Mouse (Mus musculus) erythroid progenitor cell, adult 5-6 weeks (primary cell): ENCODE measurements around the gene Wnt8b. TPM values are rescaled to one million over a fixed set of nuclear protein-coding genes. Genes with fewer than 3 reads are reported as not detected.
A peak's percentile ranks its signal among the peaks of the same experiment; 100 is the strongest.

Source experiments
- ATAC-seq: replicated peaks from 2 replicates; pipeline ENCODE4 v1.8.0; 2016; ENCODE audit warnings: moderate number of reproducible peaks, mild to moderate bottlenecking, moderate TSS enrichment, inconsistent platforms; ENCODE audit not compliant: poor library complexity, low FRiP score, severe bottlenecking
- total RNA-seq, 2 experiments: library from RNA; stranded (forward) in 1 of 2; stranded (reverse) in 1 of 2; fragments of 150-400 nt in 1 of 2; fragments of 186-747, 209-891 nt in 1 of 2; gene quantifications; 2 replicates each; pipeline versions ENCODE4 v1.2.3 to v1.2.4; 2015 to 2017; ENCODE audit warnings: low replicate concordance in 2 of 2

The Wnt8b gene
- total RNA-seq, 2 experiments from 2014 or later: not detected

DNA sequence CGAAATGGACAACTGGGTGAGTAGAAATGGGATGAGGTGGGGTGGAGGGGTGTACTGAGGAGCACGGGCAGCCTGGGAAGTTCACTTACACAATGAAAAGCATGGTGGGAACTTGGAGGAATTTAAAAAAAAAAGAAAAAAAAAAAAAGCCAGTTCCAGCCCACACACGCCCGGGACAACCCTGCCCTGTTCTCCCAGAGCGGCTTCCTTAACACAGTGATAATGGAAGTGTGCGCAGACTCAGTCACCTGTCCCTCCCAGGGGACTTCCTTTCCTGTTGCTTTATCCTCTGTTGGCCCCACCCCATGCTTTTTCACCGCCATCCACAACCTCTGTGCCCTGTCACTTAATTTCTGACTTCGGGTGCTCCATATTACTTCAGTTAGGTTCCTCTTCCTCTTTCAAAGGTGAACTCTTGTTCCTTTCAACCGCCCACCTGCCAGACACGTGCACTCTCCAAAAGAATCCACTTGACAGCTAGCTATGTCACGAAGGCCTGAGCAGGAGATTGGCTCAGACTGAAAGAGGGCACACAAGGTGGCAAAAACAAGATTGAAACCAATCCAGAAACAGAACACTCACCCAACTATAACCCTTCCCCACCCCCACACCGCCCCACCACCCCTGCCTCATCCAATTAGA is 17.4 kb downstream of the Wnt8b start:
- ATAC-seq: no peak

DNA sequence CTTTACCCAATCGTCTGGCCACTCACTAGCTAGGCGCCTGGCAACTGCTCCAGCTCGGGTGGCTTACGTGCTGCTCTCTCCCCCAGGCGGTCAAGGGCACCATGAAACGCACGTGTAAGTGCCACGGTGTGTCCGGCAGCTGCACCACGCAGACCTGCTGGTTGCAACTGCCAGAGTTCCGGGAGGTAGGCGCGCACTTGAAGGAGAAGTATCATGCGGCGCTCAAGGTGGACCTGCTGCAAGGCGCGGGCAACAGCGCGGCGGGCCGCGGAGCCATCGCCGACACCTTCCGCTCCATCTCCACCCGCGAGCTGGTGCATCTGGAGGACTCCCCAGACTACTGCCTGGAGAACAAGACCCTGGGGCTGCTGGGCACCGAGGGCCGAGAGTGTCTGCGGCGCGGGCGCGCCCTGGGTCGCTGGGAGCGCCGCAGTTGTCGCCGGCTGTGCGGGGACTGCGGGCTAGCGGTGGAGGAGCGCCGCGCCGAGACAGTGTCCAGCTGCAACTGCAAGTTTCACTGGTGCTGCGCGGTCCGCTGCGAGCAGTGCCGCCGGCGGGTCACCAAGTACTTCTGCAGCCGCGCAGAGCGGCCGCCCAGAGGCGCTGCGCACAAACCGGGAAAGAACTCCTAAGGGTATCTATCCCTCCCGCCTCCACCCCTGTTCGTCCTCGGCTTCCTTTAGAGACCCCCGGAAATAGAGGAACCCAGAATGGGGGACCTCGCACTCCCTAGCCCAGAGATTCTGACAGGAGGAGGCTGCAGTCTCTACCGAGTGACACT is 18.4 kb downstream of the Wnt8b start:
- no peak for ATAC-seq

DNA sequence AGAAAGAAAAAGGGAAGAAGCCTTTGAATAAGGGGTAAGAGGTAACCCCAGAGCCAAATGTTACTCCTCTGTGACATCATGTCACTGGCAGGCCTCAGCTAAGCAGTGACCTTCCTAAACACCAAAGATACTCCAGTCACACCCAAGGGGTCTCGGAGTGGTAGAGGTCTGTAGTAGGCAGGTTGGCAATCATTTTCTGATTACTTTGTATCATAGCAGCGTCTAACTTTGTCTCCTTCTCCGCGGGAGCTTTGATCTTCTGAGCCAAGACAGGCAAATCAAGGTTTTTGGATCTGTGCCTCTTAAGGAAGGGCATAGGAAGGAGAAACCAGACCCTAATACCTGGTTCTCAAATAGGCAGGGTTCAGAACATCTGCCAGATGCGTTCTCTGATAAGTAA is 19.3 kb downstream of the Wnt8b start:
- no peak for ATAC-seq

DNA sequence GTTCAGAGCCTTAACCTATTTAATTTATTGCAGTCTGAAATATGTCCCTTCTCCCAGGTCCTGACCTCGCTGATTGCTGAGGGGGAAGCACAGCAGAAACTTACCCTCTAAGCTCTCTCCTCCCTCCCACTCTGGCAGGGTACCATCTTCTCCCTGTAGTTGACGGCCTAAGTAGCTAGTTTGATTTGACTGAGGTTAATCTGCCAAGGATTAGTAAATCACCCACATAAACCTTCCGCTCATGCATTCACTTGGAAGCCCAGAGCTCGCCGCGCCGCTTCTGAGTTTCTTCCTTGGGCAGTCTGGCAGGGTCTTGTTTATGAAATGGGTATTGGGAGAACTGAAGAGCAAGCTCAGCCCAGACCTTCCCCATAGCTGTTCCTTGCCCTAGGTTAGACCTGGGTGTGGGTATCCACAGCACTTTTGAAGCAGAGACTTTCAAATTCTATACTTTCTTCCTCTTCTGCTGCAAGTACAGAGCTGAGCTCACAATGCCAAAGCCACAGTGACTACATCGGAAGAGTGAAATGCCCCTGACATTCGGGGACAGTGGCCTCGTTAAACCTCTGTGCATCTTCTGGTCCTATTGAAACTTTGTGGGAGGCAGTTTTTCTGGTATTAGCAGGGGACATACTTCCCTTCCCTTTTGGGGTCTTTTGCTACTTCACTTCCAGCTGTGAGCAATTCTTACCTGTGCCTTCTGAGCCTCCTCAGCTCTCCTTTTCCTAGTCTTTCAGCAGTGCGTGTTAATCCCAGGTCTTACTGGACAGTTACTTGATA is 20.0 kb downstream of the Wnt8b start:
- ATAC-seq: no peak

DNA sequence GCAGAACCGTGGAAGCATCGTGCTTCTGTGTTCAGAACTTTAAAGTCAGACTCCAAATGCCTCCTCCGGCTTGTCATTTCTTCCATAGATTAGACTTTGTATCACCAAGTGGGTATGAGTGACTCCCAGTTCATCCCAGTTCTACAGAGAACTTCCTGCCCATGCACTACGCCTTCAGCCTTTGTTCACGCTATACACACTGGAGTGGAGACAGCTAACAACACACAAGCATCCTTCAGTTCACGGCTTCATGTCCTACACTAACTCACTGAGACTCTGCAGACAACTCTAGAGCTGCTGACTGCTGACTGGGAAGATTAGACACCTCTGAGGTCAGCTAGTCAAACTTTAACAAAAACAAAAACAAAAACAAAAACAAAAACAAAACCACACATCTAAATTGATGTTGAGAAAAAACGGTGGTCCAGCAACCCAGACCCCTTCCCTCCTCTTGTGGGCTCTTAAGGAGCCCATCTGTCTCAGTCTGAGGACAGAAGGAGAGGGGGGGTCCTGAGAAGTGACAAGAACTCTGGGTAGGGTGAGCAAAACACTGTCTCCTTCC is 20.7 kb downstream of the Wnt8b start:
- ATAC-seq: no peak

DNA sequence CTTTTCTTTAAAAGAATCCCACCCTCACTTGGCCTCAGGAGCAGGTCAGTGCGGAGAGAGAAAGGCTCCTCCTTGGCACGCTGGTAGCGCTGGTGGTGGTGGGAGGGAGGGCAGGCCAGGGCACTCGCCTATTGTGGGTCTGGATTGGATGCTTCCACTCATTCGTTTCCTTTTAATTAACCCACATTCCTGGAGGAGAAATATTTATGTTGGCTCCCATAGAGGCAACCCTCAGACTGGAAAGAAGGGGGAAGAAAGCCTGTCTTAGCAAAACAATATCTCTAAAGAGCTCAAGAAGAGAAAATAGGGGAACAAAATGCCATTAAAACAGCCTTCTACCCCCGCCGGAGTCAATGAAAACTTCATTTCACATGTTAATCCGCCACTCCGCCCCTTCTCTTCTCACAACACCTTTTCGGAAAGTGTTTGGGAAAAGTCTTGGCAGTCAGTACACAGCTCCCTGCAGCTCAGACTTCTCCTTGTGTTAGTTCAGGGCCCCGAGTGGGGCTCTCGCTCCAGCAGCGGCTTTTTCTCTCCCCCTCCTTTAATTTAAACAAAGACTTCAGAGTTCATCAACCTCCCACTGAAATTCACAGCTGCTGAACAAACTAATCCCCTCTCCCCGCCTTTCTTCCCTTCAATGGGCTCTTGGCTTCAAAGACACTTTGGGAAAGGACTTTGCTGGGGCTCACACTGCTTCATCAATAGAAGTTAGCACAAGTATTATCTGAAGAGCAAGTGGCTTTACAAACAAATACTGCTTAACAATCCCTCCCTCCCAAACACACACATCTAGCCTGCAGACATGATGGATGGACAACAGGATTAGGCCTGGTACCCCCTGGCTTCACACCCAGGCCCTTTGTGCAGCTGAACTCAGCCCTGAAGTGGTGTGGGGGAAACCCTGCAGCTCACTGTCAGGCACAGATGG is 21.5 kb downstream of the Wnt8b start:
- no peak for ATAC-seq

DNA sequence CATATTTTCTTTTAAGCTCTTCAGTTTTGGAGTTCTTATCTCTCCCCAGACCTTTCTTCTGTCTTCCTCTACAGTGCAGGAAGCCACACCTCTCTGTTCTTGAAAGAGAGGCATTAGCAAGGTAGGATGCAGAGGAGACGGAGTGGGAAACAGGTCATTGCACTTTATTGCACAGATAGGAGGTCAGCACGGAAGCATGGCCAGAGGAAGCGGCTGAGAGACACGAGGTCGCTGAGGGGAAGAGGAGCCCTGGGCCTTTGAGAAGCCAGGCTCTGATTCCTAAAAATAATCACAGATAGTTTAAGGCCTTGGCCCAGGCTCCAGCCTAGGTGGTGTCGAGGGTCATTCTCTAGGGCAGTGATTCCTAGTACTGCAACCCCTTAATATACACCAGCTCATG is 22.5 kb downstream of the Wnt8b start:
- ATAC-seq: no peak

DNA sequence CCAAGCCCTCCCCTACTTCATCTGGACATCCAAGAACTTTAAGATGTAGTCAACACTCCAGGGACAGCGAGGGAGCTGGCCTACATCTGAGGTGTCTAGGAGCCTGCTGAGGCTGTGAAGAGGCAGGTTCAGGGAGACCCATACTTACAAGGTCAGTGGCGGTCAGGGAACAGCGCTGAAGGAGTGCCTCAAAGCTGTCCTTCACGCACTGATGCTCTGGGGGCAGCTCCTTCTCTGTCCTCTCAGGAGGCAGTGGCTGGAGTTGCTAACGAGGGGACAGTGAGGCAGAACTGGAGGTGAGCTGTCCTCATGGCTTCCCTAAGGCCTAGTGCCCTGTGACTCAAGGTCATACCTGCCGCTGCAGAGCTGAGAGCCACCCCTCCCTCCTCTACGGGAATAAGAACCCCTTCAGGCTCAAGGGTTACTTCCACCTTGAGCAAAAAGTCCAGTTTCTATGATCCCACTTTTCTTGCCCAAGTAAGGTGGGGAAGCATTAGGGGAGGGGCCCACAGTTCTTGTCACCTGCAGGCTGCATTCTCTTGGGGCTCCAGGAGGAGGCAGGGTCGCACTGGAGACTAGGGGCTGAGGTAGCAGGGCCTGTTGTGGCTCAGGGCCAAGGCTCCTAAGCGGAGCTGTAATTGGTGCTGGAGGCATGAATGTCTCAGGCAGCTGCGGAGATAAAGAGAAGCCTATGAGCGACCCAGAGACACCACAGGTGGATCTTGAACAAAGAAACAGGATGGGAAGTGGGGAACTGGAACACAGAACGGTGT is 24.9 kb downstream of the Wnt8b start:
- no peak for ATAC-seq

DNA sequence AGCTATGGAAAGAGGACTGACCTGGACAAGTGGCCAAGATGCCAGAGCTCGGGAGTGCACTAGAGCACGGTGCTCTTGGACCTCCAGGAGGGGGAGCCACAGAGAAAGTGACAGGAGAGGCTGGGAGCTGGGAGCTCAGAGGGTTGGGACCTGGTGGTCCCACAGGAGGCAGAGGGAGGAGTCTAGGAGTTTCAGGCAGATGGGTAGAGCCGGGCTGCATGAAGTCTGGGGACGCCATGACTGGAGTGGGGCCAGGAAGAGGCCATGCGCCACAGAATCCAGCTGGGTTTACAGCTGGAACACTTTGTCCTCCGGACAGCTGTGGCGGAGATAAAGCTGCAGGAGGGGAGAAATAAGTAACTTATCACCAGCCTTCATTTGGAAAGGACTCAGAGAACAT is 25.9 kb downstream of the Wnt8b start:
- ATAC-seq: no peak

DNA sequence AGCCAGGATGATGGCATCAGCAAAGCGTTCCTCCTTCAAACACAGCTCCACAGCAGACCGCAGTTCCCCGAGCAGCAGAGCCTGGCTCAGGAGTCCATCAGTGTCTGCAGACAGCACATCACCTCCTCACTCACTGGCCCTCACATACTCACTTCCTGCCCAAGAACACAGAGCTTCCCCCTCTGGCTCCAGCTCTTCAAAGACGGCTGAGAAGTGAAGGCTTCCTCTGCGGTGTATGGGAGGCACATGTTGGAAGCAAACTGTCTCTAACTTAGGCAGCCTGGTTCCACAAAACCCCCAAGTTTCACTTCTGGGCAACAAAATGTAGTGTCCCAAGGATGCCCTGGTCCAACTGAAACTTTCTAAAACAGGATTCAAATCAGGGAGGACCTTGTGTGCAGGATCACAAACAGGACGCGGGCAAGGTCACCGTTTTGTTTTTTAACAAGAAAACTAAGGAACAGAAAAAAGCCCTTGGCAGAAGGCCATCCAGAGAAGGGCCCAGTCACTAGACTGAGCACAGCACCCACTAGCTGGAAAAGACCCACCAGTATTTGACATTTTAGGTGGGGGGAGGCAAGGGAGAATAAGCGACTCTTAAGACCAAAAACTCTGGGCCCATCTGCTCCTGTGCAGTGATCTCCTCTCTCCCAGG is 32.4 kb downstream of the Wnt8b start:
- ATAC-seq: no peak

DNA sequence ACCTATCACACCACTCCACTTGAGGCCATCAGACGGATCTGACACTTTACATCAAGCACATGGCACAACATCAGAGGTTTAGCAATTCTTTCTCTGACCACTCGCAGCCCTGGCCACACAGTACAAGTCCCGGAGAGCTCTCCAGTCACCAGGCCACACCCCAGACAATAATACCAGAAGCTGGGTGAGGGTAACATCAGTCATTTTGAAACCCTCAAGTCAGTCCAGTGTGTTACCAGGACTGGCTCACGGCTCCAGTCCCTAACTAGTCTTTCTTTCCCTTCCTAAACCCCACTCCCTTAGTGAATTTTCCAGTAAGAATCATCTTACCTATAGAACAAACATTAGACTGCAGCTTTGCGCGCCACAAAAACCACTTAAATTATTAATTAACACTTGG is 36.7 kb downstream of the Wnt8b start:
- no peak for ATAC-seq

DNA sequence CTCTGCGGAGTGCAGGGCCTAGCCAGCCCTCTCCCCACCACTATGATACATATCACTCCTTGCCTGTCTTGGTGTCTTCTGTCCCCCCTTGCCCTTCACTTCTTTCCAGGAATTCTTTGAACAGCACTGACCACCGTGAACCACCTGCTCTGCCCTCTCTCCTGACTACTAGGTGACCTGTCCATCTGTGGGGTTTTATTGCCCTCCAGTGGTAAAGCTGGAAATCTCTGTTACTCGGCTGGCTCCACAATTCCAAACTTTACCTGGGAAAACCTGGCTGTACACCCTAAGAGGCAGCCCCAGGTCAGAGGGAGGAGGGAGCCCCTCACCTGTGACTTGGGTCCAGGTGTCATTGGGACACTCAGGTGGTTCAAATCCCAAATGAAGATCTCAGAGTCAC is 42.1 kb downstream of the Wnt8b start:
- no peak for ATAC-seq

DNA sequence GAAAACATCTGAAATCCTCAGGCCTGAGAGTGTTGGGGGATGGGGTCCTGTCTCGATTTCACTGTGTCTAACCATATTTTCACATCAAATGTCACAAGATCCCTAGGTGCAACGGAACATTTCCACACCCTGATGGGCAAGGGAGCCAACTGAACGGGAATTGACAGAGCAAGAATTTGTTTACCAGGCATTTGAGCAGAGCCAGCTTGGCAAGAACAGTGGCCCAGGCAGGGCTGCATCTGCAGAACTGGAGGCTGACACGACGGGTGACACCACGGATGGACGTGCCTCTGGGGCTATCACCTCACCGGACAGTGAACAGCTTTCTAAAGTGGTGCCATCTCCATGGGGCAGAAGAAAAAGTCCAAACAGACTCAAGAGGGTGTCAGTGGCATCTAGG is 44.1 kb downstream of the Wnt8b start:
- ATAC-seq: no peak

DNA sequence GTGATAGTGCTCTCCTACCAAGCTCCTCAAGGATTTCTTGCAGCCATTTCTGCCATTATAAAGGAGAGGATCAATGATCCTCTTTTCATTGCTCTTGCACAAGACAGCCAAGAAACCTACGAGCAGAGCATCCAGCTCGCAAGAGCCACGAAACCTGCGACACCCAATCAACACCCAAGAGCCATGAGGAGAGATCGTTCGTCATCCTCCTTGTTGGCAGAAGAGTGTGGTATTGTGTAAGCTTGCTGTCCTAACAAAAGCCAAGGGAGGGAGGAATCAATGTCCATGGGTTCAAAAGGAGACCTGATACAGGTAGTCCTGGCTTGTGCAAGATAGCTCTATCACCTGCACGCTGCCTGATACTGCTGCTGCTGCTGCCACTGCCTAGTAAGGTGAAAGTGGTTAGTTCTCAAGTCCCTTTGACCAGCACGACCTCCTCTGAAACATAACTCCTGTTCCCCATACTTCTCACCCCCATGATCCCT is 49.5 kb downstream of the Wnt8b start:
- no peak for ATAC-seq

DNA sequence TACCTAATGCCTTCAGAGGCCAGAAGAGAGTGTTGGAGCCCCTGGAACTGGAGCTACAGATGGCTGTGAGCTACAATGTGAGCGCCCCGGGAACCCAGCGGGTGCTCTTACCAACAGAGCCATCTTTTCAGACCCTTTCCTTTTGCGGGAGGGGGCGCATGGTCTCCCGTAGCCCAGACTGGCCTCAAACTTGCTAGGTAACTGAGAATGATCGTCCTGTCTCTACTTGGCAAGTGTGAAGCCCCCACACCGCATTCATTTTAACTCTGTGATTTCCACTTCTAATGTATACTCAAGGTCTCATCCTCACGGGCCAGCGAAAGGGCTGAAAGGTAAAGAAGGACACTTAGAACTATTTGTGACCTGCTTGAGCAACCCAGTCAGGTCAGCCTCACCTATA is 51.1 kb downstream of the Wnt8b start:
- ATAC-seq: no peak

DNA sequence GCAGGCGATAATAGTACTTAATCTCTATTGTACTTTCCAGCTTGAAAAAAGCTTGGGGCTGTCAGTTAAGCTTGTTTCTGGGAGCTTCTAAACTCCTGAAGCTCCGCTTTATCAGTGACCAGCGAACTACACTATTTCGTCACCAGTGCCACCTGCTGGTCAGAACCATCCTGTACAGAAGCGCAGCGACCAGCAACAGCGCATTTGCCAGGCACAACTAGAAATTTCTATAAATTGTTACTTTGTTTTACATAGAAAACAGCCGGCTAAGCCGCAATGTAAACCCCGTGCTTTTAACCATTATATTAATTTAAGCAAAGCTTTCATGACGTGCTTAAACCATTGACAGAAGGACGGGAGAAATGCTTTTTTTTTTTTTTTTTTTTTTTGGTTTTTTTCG is 51.5 kb downstream of the Wnt8b start:
- peak; percentile 79 for ATAC-seq

DNA sequence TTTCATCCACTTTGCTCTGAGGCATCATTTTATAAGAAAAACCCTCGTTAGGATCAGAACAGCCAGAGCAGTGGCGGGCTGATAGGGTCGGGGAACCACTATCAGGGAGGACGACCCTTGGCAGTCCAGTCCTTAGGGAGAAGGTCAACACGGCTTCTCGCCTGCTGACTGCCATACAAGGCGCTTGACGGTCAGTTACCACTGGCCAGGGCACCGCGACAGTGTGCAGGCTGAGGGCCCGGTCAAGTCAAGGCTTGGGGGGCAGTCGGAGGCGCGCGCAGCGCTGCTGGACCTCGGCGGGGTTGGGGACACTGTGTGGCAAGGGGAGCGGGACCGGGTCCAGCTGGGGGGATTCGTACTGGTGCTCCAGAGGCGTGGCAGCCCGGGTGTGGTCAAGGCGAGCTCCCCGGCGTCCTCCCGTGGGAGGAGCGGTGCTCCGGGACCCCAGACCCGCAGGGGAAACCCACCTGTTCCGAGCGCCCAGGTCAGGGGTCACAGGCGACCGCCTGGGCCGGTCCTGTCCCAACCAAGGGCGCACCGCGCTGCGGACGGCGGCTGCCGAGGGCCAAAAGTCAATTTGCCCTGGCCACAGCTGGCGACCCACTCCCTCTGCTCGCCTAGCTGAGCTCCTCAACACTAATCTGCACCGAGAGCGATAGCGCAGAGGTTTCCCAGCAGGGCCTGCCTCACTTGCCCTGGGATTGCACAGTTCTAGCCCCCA is 52.2 kb downstream of the Wnt8b start, which contains the start of gene Sec31b:
Gene Sec31b (minus strand): TSS at position 544 of the 721 bp plus-strand sequence.
- ATAC-seq: 0 out of 2 replicates have a peak, but pooled peaks have one; percentile 17
